Mouse (Mus musculus): ENCODE data around the gene Ier5. TPM values are rescaled to one million over a fixed set of nuclear protein-coding genes. Genes with fewer than 3 reads are reported as not detected.

The Ier5 gene
- polyA plus RNA-seq, 1 experiment from 2014 or later, result 19.8 TPM

- no peaks in the 10 kb centered on the region for H3K9me3 ChIP-seq
- no peak overlapping the region for H3K27ac ChIP-seq (replicated peaks)
- H3K36me3 ChIP-seq, result no peaks in the 10 kb centered on the region
- peaks cover 34% of the 10 kb centered on the region for H3K4me1 ChIP-seq
- H3K4me2 ChIP-seq (replicated peaks), result no peak overlapping the region
- H3K27me3 ChIP-seq, result no peaks in the 10 kb centered on the region
- WGBS, result 69% methylated on average over 6 of the region's 6 CpGs
- H3K9ac ChIP-seq (replicated peaks), result no peak overlapping the region
- ATAC-seq (replicated peaks), result no peak
- H3K4me3 ChIP-seq, result no peak overlapping the region
Observed at GRCm38 (mm10) chr1:155058099-155059012, 41.1 kb downstream of the Ier5 start.

GRCm38 (mm10) chr1:155056166-155056565, 43.3 kb downstream of the Ier5 start:
- H3K27me3 ChIP-seq, result no peaks in the 10 kb centered on the region
- no peak overlapping the region for H3K9ac ChIP-seq (replicated peaks)
- peaks cover 46% of the 10 kb centered on the region for H3K4me1 ChIP-seq
- ATAC-seq (replicated peaks), result no peak
- H3K36me3 ChIP-seq, result no peaks in the 10 kb centered on the region
- no peaks in the 10 kb centered on the region for H3K9me3 ChIP-seq
- 100% methylated on average over 1 of the region's 1 CpGs for WGBS
- H3K4me3 ChIP-seq, result no peak overlapping the region
- H3K4me2 ChIP-seq (replicated peaks), result no peak overlapping the region
- no peak overlapping the region for H3K27ac ChIP-seq (replicated peaks)

GRCm38 (mm10) chr1:155055041-155055440, 44.4 kb downstream of the Ier5 start:
- H3K9ac ChIP-seq (replicated peaks), result no peak overlapping the region
- peaks cover 44% of the 10 kb centered on the region for H3K4me1 ChIP-seq
- no peaks in the 10 kb centered on the region for H3K27me3 ChIP-seq
- WGBS, result 31% methylated on average over 3 of the region's 3 CpGs
- H3K4me2 ChIP-seq (replicated peaks), result no peak overlapping the region
- H3K9me3 ChIP-seq, result no peaks in the 10 kb centered on the region
- no peak overlapping the region for H3K27ac ChIP-seq (replicated peaks)
- no peaks in the 10 kb centered on the region for H3K36me3 ChIP-seq
- no peak for ATAC-seq (replicated peaks)
- H3K4me3 ChIP-seq, result no peak overlapping the region

- H3K36me3 ChIP-seq, result no peaks in the 10 kb centered on the region
- no peak overlapping the region for H3K27ac ChIP-seq (replicated peaks)
- peaks cover 47% of the 10 kb centered on the region for H3K4me1 ChIP-seq
- no peak overlapping the region for H3K9ac ChIP-seq (replicated peaks)
- ATAC-seq (replicated peaks), result no peak
- no peak overlapping the region for H3K4me2 ChIP-seq (replicated peaks)
- H3K27me3 ChIP-seq, result no peaks in the 10 kb centered on the region
- no peak overlapping the region for H3K4me3 ChIP-seq
- WGBS, result 24% methylated on average over 6 of the region's 6 CpGs
- H3K9me3 ChIP-seq, result no peaks in the 10 kb centered on the region
Observed at GRCm38 (mm10) chr1:155054366-155054965, 45.0 kb downstream of the Ier5 start.

- H3K9ac ChIP-seq (replicated peaks), result no peak overlapping the region
- ATAC-seq (replicated peaks), result no peak
- WGBS, result 85% methylated on average over 1 of the region's 1 CpGs
- H3K4me1 ChIP-seq, result peaks cover 46% of the 10 kb centered on the region
- H3K4me2 ChIP-seq (replicated peaks), result no peak overlapping the region
- no peaks in the 10 kb centered on the region for H3K9me3 ChIP-seq
- H3K36me3 ChIP-seq, result no peaks in the 10 kb centered on the region
- no peak overlapping the region for H3K4me3 ChIP-seq
- peak overlapping the region; percentile 68 for H3K27ac ChIP-seq (replicated peaks)
- H3K27me3 ChIP-seq, result no peaks in the 10 kb centered on the region
Observed at GRCm38 (mm10) chr1:155053296-155053695, 46.1 kb downstream of the Ier5 start.

- H3K27ac ChIP-seq (replicated peaks), result peak overlapping the region; percentile 68
- H3K4me1 ChIP-seq, result peaks cover 46% of the 10 kb centered on the region
- H3K9ac ChIP-seq (replicated peaks), result no peak overlapping the region
- 11% methylated on average over 9 of the region's 9 CpGs for WGBS
- H3K4me3 ChIP-seq, result no peak overlapping the region
- H3K4me2 ChIP-seq (replicated peaks), result no peak overlapping the region
- no peaks in the 10 kb centered on the region for H3K36me3 ChIP-seq
- H3K9me3 ChIP-seq, result no peaks in the 10 kb centered on the region
- H3K27me3 ChIP-seq, result no peaks in the 10 kb centered on the region
- ATAC-seq (replicated peaks), result 0 out of 2 replicates have a peak, but pooled peaks have one; percentile 46
Observed at GRCm38 (mm10) chr1:155052761-155053166, 46.7 kb downstream of the Ier5 start.

GRCm38 (mm10) chr1:155052131-155052760, 47.2 kb downstream of the Ier5 start:
- WGBS, result under 1% methylated on average over 4 of the region's 4 CpGs
- peak overlapping the region; percentile 68 for H3K27ac ChIP-seq (replicated peaks)
- H3K9ac ChIP-seq (replicated peaks), result no peak overlapping the region
- no peaks in the 10 kb centered on the region for H3K36me3 ChIP-seq
- peaks cover 46% of the 10 kb centered on the region for H3K4me1 ChIP-seq
- no peak overlapping the region for H3K4me2 ChIP-seq (replicated peaks)
- ATAC-seq (replicated peaks), result no peak
- H3K9me3 ChIP-seq, result no peaks in the 10 kb centered on the region
- no peaks in the 10 kb centered on the region for H3K27me3 ChIP-seq
- no peak overlapping the region for H3K4me3 ChIP-seq

GRCm38 (mm10) chr1:155051701-155052127, 47.7 kb downstream of the Ier5 start:
- Histone ChIP-seq H3K36me3 (no peaks in the 10 kb centered on the region), H3K4me1 (peaks cover 46% of the 10 kb centered on the region), H3K9me3 (no peaks in the 10 kb centered on the region), H3K27me3 (no peaks in the 10 kb centered on the region), H3K4me2 (replicated peaks) (no peak overlapping the region), H3K9ac (replicated peaks) (no peak overlapping the region), H3K4me3 (no peak overlapping the region), H3K27ac (replicated peaks) (peak overlapping the region; percentile 68)
- ATAC-seq (replicated peaks), result no peak
- WGBS, result 36% methylated on average over 10 of the region's 10 CpGs

GRCm38 (mm10) chr1:155050897-155051592, 48.4 kb downstream of the Ier5 start:
- Histone ChIP-seq H3K27ac (replicated peaks) (no peak overlapping the region), H3K27me3 (no peaks in the 10 kb centered on the region), H3K36me3 (no peaks in the 10 kb centered on the region), H3K9ac (replicated peaks) (no peak overlapping the region), H3K9me3 (no peaks in the 10 kb centered on the region), H3K4me2 (replicated peaks) (no peak overlapping the region), H3K4me3 (no peak overlapping the region), H3K4me1 (peaks cover 44% of the 10 kb centered on the region)
- 88% methylated on average over 9 of the region's 9 CpGs for WGBS
- ATAC-seq (replicated peaks), result no peak

- no peak overlapping the region for H3K9ac ChIP-seq (replicated peaks)
- peaks cover 41% of the 10 kb centered on the region for H3K4me1 ChIP-seq
- H3K9me3 ChIP-seq, result no peaks in the 10 kb centered on the region
- ATAC-seq (replicated peaks), result 0 out of 2 replicates have a peak, but pooled peaks have one; percentile 20
- H3K4me2 ChIP-seq (replicated peaks), result no peak overlapping the region
- no peaks in the 10 kb centered on the region for H3K27me3 ChIP-seq
- 56% methylated on average over 5 of the region's 5 CpGs for WGBS
- no peaks in the 10 kb centered on the region for H3K36me3 ChIP-seq
- H3K4me3 ChIP-seq, result no peak overlapping the region
- no peak overlapping the region for H3K27ac ChIP-seq (replicated peaks)
Observed at GRCm38 (mm10) chr1:155050174-155050573, 49.3 kb downstream of the Ier5 start.

GRCm38 (mm10) chr1:155048947-155049346, 50.5 kb downstream of the Ier5 start:
- H3K9ac ChIP-seq (replicated peaks), result no peak overlapping the region
- H3K4me1 ChIP-seq, result peaks cover 35% of the 10 kb centered on the region
- 0 out of 2 replicates have a peak overlapping the region, but pooled peaks have one; percentile 33 for H3K27ac ChIP-seq (replicated peaks)
- H3K4me3 ChIP-seq, result no peak overlapping the region
- WGBS, result 5% methylated on average over 5 of the region's 5 CpGs
- H3K9me3 ChIP-seq, result no peaks in the 10 kb centered on the region
- ATAC-seq (replicated peaks), result peak; percentile 87
- H3K4me2 ChIP-seq (replicated peaks), result no peak overlapping the region
- no peaks in the 10 kb centered on the region for H3K27me3 ChIP-seq
- H3K36me3 ChIP-seq, result no peaks in the 10 kb centered on the region

All from forebrain, embryonic 15.5 days (tissue).